Mouse (Mus musculus) megakaryocyte-erythroid progenitor cell, adult 5-6 weeks (primary cell): Measurements from ENCODE around the gene Acadvl. TPM values are rescaled to one million over a fixed set of nuclear protein-coding genes. Genes with fewer than 3 reads are reported as not detected.
A peak's percentile ranks its signal among the peaks of the same experiment; 100 is the strongest.

Source experiments
- ATAC-seq: replicated peaks from 2 replicates; pipeline ENCODE4 v1.8.0; 2016; ENCODE audit warnings: mild to moderate bottlenecking, inconsistent platforms; ENCODE audit not compliant: severe bottlenecking, poor library complexity, low FRiP score, low TSS enrichment
- total RNA-seq, 2 experiments: library from RNA; stranded (forward) in 1 of 2; stranded (reverse) in 1 of 2; fragments of 200-1000, 215-1000 nt in 1 of 2; fragments of >200 nt in 1 of 2; fragmentation: Nextera tagmentation in 1 of 2; gene quantifications; 2 replicates each; pipeline ENCODE4 v1.2.3; 2014 to 2017

The Acadvl gene
- total RNA-seq (2014; fragmentation: Nextera tagmentation) (50.8 and 85.0 TPM in 2 replicates), total RNA-seq (2017) (58.1 and 70.7 TPM in 2 replicates)

- peak; percentile 88 for ATAC-seq
Observed at GRCm38 (mm10) chr11:70014880-70015558, at the start of gene Acadvl. Acadvl (minus strand) TSS chr11:70015411.

GRCm38 (mm10) chr11:70063053-70063452 is 47.8 kb upstream of the Acadvl start:
- ATAC-seq: no peak

- ATAC-seq: no peak
Observed at GRCm38 (mm10) chr11:70059930-70060329, 44.7 kb upstream of the Acadvl start.

- no peak for ATAC-seq
Observed at GRCm38 (mm10) chr11:70057805-70058204, 42.6 kb upstream of the Acadvl start.

GRCm38 (mm10) chr11:70055618-70056214 is 40.5 kb upstream of the Acadvl start:
- peak; percentile 69 for ATAC-seq

- no peak for ATAC-seq
Observed at GRCm38 (mm10) chr11:70053898-70054570, 38.8 kb upstream of the Acadvl start, which contains the start of gene Asgr1. Asgr1 (plus strand) TSS chr11:70054085.

GRCm38 (mm10) chr11:70053156-70053555 is 37.9 kb upstream of the Acadvl start:
- no peak for ATAC-seq

- ATAC-seq: no peak
Observed at GRCm38 (mm10) chr11:70049816-70050215, 34.6 kb upstream of the Acadvl start.

GRCm38 (mm10) chr11:70049366-70049765 is 34.2 kb upstream of the Acadvl start:
- ATAC-seq: no peak

GRCm38 (mm10) chr11:70045435-70045834 is 30.2 kb upstream of the Acadvl start:
- ATAC-seq: no peak

GRCm38 (mm10) chr11:70043665-70044064 is 28.5 kb upstream of the Acadvl start:
- ATAC-seq: no peak

- no peak for ATAC-seq
Observed at GRCm38 (mm10) chr11:70042309-70043085, 27.3 kb upstream of the Acadvl start.

GRCm38 (mm10) chr11:70040184-70040583 is 25.0 kb upstream of the Acadvl start:
- ATAC-seq: no peak

GRCm38 (mm10) chr11:70039631-70040030 is 24.4 kb upstream of the Acadvl start:
- ATAC-seq: no peak

GRCm38 (mm10) chr11:70038174-70038573 is 23.0 kb upstream of the Acadvl start:
- no peak for ATAC-seq

- ATAC-seq: no peak
Observed at GRCm38 (mm10) chr11:70031321-70031670, 16.1 kb upstream of the Acadvl start.

- ATAC-seq: no peak
Observed at GRCm38 (mm10) chr11:70030651-70031320, 15.6 kb upstream of the Acadvl start.

GRCm38 (mm10) chr11:70029829-70030550 is 14.8 kb upstream of the Acadvl start:
- no peak for ATAC-seq
